Mouse (Mus musculus) central nervous system, embryonic 18 days (tissue): ENCODE measurements around the gene Tas1r1. TPM values are rescaled to one million over a fixed set of nuclear protein-coding genes. Genes with fewer than 3 reads are reported as not detected.

Experiments
- polyA plus RNA-seq: library from polyadenylated mRNA; depleted of rRNA; stranded (reverse); fragments of >200 nt; gene quantifications from 2 replicates; pipeline ENCODE4 v1.2.3, GENCODE M21; 2012; rRNA removed

Tas1r1 gene
- polyA plus RNA-seq, result 0.45 and 0.56 TPM in 2 replicates

GRCm38 (mm10) chr4:152038225-152038984 is at the start of gene Tas1r1:
TSS of gene Tas1r1 (minus strand) at chr4:152038568.

GRCm38 (mm10) chr4:152072121-152072601 is 33.8 kb upstream of the Tas1r1 start, which contains the start of gene Plekhg5:
TSS of gene Plekhg5 (plus strand) at chr4:152072498.

GRCm38 (mm10) chr4:152038985-152039830 is 840 bp upstream of the Tas1r1 start, which contains the start of gene Nol9:
TSS of gene Nol9 (plus strand) at chr4:152039321.

GRCm38 (mm10) chr4:152027524-152027923 is 10.8 kb downstream of the Tas1r1 start, which contains the start of gene Zbtb48:
TSS of gene Zbtb48 (minus strand) at chr4:152027671.

GRCm38 (mm10) chr4:152008622-152009075 is 29.7 kb downstream of the Tas1r1 start, which contains the start of gene Klhl21:
TSS of gene Klhl21 (plus strand) at chr4:152008803.

GRCm38 (mm10) chr4:151996173-151996950 is 42.0 kb downstream of the Tas1r1 start, which contains the start of gene Phf13:
TSS of gene Phf13 (minus strand) at chr4:151996258.

GRCm38 (mm10) chr4:151988342-151989109 is 49.8 kb downstream of the Tas1r1 start, which contains the start of gene Thap3:
TSS of gene Thap3 (minus strand) at chr4:151988997.

Other genes with a start within 250 kb of the Tas1r1 start
- gene Camta1, start 176.7 kb downstream of the Tas1r1 start, polyA plus RNA-seq, result 83.7 and 87.4 TPM in 2 replicates
- 73.1 and 75.2 TPM in 2 replicates for gene Dnajc11, start 104.9 kb downstream of the Tas1r1 start, polyA plus RNA-seq
- 40.3 and 45.0 TPM in 2 replicates for gene Thap3, start 49.6 kb downstream of the Tas1r1 start, polyA plus RNA-seq
- 15.2 and 16.2 TPM in 2 replicates for gene Phf13, start 42.3 kb downstream of the Tas1r1 start, polyA plus RNA-seq
- 4.7 and 4.8 TPM in 2 replicates for gene Klhl21, start 29.8 kb downstream of the Tas1r1 start, polyA plus RNA-seq
- gene Zbtb48, start 10.9 kb downstream of the Tas1r1 start, polyA plus RNA-seq, result 27.6 and 29.1 TPM in 2 replicates
- gene Nol9, start 753 bp upstream of the Tas1r1 start, polyA plus RNA-seq, result 22.1 and 22.2 TPM in 2 replicates
- 13.2 and 14.8 TPM in 2 replicates for gene Plekhg5, start 33.9 kb upstream of the Tas1r1 start, polyA plus RNA-seq
- gene Tnfrsf25, start 77.4 kb upstream of the Tas1r1 start, polyA plus RNA-seq, result 3.6 and 4.4 TPM in 2 replicates
- gene Espn, start 113.8 kb upstream of the Tas1r1 start, polyA plus RNA-seq, result 0.30 and 0.36 TPM in 2 replicates
- 0.03 and 0.04 TPM in 2 replicates for gene Hes2, start 120.3 kb upstream of the Tas1r1 start, polyA plus RNA-seq
- 276 and 301 TPM in 2 replicates for gene Acot7, start 139.6 kb upstream of the Tas1r1 start, polyA plus RNA-seq
- gene Gpr153, start 235.7 kb upstream of the Tas1r1 start, polyA plus RNA-seq, result 39.6 and 45.3 TPM in 2 replicates